Mouse (Mus musculus) skeletal muscle tissue, adult 2 months (tissue): ENCODE results near the gene Hmgb1.
"Not testable (repeated sequence)": the region's sequence is repeated elsewhere in the genome, so short reads cannot be mapped to it uniquely, and the experiment has no call there.

ENCODE experiments used
- DNase-seq: peaks from one replicate; pipeline ENCODE4 v3.0.0-alpha.2; 2012; ENCODE audit warnings: low read depth, low spot score

Hmgb1 gene

DNA sequence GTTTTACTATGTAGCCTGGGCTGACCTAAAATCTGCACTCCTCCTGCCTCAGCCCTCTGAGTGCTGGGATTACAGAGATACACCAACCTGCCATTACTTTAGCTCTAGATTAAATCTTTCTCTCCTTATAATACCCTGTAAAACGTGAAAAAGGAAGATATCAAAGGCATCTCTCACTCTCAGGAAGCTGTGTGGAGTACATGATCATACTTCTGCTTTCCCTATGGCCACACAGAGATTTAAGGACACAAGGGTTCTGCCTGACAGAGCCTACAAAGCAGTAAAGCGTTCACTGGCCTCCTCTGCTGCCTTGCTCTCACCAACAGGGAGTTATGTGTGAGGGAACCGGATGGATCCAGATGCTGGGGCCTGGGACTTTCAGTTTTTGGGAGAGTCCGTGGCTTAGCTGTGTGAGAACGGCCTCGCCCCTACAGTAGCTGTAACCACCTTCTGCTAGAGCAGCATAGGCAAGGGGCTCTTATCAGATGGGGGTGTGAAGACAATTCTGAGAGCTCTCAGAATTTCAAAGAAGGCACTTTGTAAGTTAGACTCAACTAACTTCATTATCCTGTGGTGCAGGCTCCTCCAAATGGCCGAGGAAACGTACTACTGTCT lies 36.8 kb downstream of the Hmgb1 start:
- no peak for DNase-seq

DNA sequence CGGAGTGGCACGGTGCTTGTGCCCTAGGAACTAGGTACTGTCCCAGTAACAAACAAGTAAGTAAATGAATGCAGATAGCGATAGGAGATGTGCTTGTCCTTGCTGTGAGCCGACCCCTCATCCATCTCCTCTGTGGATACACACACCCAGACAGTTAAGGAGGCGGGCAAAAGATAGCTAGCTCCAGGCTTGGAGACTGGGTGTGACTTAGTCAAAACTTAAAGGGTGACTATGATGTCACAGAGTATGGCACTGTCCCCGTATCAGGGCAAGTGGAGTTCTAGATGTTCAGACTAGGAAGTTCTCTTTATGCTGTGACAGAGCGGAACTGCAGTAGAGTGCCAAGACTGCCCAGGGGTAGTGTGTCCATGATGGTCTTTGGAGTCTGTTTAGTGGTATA lies 37.6 kb downstream of the Hmgb1 start:
- DNase-seq, result no peak

DNA sequence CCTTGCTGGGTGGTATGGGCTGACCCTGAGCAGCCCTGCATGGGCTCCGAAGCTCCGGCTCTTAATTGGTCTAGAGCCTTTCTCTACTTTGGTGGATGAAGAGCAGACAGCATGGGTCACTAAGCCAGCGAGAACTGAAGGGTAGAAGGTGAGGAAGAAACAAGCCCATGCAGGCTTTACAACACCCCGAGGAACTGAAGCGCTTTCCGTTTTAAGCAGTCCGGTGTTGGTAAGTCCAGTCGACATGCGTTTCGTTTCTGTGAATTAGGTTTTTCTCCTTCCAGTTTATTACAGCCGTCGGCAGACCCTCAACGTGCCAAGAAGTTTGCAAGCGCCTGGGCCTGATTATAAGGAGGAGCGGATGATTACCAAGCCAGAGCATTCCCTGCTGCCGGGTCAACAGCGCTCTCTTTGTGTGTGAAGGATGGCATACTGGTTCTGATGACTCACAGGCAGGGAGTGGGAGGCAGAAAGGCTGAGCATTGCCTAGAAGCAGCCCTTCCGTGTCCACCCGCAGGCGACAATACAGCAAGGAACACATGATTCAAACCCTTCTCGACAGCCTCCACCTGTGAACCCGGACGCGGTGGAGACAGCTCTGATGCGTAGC lies 40.4 kb downstream of the Hmgb1 start:
- DNase-seq, result peak; percentile 7

DNA sequence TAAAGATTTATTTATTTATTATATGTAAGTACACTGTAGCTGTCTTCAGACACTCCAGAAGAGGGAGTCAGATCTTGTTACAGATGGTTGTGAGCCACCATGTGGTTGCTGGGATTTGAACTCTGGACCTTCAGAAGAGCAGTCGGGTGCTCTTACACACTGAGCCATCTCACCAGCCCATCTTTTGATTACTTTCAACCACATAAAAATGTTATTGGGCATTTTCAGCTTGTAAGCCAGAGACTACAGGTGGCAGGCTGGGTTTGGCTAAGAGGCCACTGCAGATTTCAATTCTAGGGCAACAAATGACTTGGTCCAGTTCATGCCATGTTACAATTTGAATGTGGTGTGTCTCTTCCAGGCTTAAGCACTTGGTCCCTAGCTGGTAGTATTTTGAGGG lies 43.1 kb downstream of the Hmgb1 start:
- DNase-seq, result not testable (repeated sequence)

DNA sequence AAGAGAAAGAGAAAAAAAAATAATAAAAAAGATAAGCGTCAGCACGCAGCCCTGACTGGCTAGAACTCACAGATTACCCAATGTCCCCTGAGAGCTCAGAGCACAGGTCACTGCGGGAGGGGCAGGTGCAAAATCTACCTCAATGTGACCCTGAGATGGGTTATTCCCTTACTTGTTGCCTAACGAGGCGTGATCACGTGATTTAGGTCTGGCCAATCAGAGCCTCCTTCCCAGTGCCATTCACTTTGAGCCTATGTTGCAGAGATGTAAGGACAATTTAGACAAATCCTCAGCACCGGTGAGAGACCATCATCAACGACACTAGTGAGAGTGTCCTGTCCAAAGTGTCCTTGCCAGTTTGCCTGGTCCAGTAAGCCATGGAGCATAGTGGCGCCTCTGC lies 44.0 kb downstream of the Hmgb1 start:
- DNase-seq, result no peak

DNA sequence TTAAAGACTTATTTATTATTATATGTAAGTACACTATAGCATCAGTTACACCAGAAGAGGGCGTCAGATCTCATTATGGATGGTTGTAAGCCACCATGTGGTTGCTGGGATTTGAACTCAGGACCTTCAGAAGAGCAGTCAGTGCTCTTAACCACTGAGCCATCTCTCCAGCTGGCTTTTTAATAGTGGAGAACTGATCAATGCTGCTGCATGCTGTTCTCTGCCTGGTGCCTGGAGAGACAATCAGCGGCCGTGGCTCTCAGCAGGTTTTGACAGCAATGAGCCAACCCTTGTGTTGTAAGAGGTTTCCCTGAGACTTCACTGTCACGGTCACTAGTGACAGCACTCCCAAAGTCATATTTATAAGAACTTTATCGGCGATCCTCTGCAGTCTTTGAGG lies 46.2 kb downstream of the Hmgb1 start:
- DNase-seq, result not testable (repeated sequence)

DNA sequence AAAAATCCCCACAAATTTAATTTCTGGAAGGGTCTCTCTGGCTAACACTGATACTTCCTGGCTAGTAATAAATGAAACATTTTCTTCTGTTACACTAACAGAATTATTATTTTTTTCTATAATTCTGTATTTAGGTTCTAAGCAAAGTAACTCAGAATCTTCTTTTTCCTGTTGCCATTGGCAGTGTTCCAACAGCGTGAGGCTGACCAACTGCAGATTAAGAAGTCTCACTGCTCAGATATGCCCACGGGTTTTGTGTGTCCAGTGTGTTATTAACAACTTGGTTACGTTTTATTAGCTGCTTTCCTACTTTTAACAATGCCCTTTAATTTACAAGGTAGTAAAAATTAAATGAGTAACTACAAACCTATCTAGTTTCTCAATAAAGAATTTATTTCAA lies 46.8 kb downstream of the Hmgb1 start:
- no peak for DNase-seq

DNA sequence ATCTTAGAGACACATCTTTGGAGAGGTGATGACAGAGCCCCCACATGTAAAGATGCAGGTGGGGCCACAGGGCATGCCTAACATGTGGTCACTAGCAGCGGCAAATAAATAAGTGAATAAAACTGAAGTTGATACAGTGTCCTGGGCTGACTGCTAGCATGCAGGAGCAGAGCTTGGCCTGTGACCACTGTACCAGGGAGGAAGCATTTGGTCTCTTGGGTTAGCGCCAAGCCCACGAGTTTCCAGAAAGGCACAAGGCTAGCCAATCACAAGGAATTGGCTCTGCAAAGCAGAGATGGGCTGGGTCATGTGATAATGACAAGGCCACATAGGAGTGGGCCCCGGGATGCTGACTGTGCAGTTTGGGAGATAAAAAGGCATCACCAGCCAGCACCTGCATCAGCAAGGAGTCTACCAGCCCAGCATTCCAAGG lies 47.3 kb downstream of the Hmgb1 start:
- peak; percentile 32 for DNase-seq

DNA sequence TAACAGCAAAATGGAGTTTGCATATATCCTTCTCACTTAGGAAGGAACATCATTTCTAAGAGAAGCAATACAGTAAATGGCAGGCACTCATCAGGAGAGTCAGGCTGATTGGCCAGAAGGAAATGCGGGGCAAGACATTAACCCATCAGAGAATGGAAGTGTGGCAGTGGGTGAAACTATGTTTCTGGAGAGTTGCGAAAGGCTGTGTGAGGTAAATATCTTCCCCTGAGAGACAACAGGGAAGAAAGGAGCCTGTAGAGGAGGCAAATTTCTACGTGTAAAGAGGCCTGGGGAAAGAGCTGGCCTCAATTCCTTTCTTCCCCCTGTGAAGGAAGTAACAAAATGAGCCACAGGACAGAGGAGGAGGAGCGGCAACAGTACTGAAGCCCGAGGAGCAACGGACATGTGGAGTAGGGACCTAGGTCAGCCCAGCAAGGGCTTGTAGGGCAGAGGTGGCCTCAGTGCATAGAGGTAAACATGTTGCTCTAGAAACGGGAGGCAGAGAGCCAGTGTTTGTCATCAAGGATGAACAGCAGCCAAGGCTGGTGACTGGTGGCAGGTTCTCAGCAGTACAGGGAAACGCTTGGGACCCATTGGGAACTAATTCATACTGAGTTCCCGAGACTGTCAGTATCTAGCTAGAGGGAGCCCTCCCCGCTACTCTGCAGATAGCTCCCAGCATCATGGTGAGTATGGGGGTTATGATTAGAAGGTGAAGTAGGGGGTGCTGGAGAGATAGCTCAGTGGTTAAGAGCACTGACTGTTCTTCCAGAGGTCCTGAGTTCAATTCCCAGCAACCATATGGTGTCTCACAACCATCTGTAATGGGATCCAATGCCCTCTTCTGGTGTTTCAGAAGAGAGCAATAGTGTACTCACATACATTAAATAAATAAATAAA lies 48.6 kb downstream of the Hmgb1 start:
- no peak for DNase-seq

DNA sequence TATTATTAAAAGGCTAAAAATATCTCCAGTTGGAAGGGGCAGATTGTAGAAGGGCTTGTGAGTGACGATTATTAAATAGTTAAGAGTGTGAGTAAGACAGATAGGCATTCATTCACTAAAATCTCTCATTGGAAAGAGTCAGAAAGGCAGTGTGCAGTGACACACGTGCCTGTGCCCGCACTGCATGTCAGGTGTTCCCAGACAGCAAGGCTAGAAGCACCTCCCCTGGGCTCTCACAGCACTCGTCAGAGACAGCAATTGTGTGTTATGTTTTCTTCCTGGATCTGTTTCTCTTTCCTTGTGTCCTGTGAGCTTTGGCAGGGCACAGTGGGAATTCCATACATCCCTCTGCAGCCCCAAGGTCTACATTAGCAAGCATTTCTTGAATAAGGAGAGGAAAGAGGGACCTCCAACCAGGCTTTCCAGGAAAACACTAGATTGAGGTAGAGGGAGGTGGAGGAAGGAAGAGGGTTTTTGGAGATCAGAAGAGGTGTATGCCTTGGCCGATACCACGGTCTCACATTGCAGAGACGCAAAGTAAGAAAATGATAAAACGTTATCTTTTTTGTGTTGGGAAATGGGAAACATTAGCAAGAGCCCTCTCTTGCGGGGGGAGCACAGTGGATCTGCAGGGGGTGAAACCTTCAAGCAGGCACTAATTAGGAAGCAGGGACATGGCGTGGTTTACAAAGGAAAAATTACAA lies 49.4 kb downstream of the Hmgb1 start:
- no peak for DNase-seq

DNA sequence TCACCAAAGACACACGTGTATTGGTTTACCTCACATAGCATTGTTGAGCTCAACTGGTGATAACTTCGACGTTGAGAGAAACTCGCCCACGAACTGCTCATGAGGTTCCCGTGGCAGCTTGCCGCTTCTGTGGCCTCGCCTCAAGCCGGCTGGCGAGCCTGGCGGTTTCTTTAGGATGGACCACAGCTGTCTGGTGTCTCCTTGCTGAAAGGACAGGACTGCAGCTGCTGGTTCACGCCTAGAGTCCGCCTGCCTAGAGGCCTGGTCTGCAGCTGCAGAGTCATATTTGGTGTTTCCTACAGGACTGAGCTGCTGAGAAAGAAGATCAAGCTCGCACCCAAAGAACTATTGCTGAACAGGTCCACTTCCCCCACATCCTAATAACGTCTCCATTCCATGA lies 55.8 kb downstream of the Hmgb1 start:
- DNase-seq, result no peak

DNA sequence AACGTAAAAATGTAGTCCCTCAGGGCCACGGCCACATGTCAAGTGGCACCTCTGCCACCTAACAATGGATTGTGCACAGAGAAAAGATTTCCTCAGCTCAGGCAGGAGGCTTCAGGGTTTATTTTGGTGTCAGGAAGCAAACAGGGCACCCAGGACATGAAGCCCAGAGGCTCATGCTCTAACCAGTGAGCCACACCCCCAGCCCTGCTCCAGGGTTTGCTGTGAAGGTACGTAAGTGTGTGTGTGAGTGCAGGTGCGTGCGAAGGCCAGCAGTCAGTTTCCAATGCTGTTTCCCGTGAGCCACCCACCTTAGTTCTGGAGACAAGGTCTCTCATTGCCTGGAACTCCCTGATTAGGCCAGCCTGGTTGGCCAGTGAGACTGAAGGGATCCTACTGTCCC lies 60.5 kb downstream of the Hmgb1 start:
- DNase-seq, result no peak

DNA sequence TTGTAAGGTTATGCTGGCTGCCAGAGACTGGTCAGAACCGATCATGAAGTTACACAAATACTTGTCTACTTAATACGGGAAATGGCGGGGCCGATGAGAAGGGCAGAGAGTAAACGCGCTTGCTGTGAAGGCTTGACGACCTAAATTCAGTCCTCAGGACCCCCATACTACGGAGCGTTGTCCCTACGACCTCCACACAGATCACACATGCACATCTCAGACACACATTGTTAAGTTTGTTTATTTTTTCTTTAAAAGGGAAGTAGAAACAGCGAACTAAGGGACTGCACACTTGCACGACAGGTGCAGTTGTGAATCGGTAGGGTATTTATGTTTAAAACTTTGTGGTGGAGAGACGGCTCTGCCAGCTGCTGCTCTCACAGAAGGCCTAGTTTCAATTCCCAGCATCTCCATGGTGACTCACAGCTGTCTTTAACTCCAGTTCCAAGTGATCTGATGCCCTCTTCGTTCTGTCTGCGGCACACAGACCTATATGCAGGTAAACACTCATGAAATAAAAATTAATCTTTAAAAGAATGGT lies 64.9 kb downstream of the Hmgb1 start:
- no peak for DNase-seq

DNA sequence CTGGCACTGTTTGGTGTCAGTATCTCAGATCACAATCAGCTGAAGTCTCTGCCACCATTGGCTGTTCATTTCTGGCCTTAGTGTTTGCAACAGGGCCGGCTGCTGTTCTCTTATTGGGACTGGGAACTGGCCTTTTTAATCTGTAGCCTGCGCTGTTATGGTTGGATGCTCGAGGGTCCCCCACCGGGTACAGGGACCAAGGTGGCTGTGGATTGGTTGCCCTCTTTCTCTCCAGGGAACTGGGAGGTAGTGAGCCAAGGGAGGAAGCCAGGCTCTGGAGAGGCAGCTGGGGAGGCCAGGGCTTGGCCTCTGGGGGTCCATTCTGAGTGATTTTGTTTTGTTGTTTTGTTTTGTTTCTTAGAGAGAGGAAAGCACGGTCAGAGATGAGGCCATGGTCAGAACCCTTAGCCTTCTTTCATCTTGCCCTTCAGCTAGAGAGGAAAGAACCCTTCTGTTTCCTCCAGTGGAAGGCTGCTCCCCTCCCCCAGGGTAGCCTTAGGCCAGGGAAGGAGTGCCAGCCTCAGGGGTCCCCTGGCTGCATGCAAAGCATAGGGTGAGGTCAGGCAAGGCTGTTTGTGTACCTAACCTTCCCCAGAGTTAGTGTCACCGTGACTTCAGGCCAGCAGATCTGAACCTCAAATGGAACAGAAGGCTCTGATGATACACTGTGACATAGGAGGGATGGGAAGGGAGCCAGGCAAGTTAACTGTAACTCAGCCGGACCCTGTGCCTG lies 66.3 kb downstream of the Hmgb1 start:
- DNase-seq, result no peak

DNA sequence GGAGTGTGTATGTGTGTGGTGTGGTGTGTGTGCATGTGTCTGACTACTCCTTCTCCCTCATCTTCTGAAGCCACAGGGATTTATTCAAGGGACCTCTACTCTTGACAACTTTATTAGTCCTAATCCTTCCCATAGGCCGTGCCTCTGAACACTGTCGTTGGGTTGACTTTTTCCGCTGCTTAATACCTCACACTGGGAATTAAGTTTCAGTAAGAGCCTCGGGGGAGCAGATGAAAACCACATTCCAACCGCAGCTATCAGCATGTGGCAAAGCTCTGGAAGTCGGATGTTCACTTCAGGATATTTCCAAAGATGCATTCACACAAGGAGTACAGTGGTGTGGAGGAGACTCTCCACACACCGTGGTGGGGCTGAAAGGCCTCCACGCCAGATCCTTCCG lies 69.7 kb downstream of the Hmgb1 start:
- no peak for DNase-seq

DNA sequence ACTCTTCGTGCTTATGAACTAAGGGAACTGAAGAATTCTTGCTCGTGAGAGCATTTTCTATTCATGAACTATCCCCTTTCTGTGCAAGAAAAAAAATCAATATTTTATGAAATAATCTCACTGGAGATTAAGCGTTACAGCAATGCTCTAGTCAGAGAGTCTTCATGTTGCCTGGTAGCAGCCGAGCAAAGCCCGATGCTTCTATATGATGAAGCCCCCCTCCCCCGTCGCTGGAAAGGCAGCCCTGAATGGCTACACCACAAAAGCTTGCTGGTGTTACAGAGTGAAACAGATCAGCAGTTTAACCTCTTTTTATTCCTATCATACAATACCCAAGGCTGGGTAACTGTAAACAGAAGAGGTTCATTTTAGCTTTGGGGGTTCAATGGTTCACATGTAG lies 70.3 kb downstream of the Hmgb1 start:
- DNase-seq, result no peak

DNA sequence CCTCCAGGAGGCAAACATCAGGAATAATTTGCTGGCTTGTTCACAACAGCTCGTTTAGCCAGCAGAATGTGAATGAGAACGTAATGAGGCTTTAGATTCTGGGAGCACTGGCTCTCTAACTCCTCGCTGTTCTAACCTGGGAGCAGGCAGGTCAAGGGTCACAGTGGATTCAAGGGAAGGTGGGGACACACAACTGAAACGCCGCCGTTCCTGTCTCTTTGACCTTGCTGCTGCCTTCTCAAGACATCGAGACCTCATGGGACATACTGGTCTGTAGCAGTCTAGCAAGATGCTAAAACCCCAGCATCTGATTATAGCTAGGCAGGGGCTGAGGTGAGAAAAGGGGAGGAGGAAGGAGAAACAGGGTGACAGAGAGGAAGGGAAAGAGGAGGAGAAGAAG lies 70.8 kb downstream of the Hmgb1 start:
- DNase-seq, result no peak

DNA sequence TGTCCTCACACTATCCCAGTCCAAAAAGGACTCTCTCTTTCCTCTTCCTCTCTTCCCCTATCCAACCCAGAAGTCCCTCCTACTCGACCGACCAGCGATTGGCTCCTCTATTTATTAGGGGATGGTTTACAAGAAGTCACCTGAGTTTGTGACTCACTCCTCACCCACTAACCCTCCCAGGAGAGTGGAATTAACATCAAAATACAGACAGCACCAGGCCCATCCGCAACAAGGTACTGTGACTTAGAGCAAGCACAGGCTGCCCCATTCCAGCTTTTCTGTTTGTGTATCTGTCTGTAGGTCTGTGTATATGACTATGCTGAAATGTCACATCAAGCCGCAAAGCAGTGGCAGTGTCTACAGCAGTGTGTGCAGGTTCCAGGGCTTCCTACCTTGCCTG lies 71.7 kb downstream of the Hmgb1 start:
- no peak for DNase-seq

DNA sequence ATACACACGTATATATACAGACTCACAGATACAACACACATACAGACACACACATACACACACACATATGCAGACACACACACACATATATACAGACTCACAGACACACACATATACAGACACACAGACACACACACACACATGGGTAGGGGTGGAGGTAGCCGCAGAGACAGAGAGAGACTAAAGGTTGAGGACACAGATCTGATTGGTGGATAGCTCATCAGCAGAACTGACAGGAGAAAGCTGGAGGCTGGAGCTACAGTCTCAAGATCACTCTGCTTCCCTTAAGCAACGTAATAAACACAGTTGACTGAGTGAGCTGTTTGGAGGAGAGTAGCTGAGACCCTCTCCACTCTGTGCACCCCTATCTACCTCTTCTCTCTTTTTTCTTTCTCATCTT lies 75.1 kb downstream of the Hmgb1 start:
- no peak for DNase-seq

DNA sequence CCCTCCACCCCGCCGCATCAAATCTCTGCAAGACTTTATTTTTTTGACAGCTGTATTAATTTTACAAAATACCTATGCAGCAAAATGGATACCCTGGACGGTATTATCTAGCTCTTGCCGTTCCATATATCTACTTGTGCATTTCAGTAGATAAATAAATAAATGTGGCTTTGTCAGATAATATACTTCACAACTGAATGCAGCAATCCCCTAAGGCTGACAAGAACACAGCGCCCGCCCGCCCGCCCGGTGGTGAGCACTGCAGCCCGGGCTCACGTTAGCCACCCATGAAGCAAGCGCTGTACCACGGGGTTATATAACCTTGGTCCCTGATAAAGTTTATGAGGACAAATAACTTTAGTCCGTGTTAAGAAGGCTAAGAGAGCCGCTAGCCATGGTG lies 76.1 kb downstream of the Hmgb1 start:
- no peak for DNase-seq

DNA sequence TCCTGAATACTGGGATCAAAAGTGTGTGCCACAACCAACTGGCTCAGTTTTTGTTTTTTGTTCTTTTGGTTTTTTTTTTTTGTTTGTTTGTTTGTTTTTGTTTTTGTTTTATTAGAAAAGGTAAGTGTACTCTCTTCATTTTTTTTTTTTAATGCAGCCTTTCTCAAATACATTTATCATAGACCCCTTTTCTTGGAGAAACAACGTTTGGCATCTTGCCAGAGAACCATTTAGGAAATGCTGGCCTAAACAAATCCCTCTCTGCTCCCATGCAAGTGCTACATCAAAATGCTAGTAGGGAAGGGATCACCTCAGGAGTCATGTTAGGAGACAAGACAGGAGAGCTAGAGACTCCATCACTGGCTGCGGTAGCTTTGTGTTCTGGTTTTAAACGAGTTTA lies 76.7 kb downstream of the Hmgb1 start:
- DNase-seq, result no peak
